Mouse (Mus musculus) layer of hippocampus, postnatal 36 days (tissue): Measurements from ENCODE around the gene Hoxc10. TPM values are rescaled to one million over a fixed set of nuclear protein-coding genes. Genes with fewer than 3 reads are reported as not detected.

Experiments used
- DNase-seq, 2 experiments: peaks; one replicate each; pipeline ENCODE4 v3.0.0; 2022
- total RNA-seq, 2 experiments: library from RNA; stranded (reverse); gene quantifications; 2 replicates each; pipeline ENCODE4 v1.2.3; 2021

Hoxc10 gene
- total RNA-seq, 2 experiments from 2014 or later = not detected

GRCm38 (mm10) chr15:102945185-102946077, 21.2 kb upstream of the Hoxc10 start:
- DNase-seq = no peak

GRCm38 (mm10) chr15:102947276-102947675, 19.3 kb upstream of the Hoxc10 start:
- no peak for DNase-seq

- no peak for DNase-seq
Observed at GRCm38 (mm10) chr15:102948842-102949241, 17.8 kb upstream of the Hoxc10 start.

- no peak for DNase-seq
Observed at GRCm38 (mm10) chr15:102949696-102950095, 16.9 kb upstream of the Hoxc10 start.

GRCm38 (mm10) chr15:102950877-102951276, 15.7 kb upstream of the Hoxc10 start:
- DNase-seq = no peak

GRCm38 (mm10) chr15:102953561-102953960, 13.0 kb upstream of the Hoxc10 start:
- DNase-seq = no peak

- no peak for DNase-seq
Observed at GRCm38 (mm10) chr15:102954192-102955006, 12.2 kb upstream of the Hoxc10 start, which contains the start of gene Hoxc11. Hoxc11 (plus strand) TSS chr15:102954427.

- DNase-seq = no peak
Observed at GRCm38 (mm10) chr15:102955007-102955382, 11.6 kb upstream of the Hoxc10 start.

GRCm38 (mm10) chr15:102955833-102956640, 10.6 kb upstream of the Hoxc10 start:
- DNase-seq = no peak

GRCm38 (mm10) chr15:102956906-102957305, 9.7 kb upstream of the Hoxc10 start:
- no peak for DNase-seq

GRCm38 (mm10) chr15:102959663-102960191, 6.9 kb upstream of the Hoxc10 start:
- no peak for DNase-seq

GRCm38 (mm10) chr15:102961728-102962127, 4.9 kb upstream of the Hoxc10 start:
- DNase-seq = no peak

- DNase-seq = no peak
Observed at GRCm38 (mm10) chr15:102962492-102962891, 4.1 kb upstream of the Hoxc10 start.

- no peak for DNase-seq
Observed at GRCm38 (mm10) chr15:102963259-102963658, 3.3 kb upstream of the Hoxc10 start.

GRCm38 (mm10) chr15:102963671-102964640, 2.6 kb upstream of the Hoxc10 start:
- DNase-seq = no peak

- DNase-seq = no peak
Observed at GRCm38 (mm10) chr15:102965003-102965891, 1.3 kb upstream of the Hoxc10 start.

- no peak for DNase-seq
Observed at GRCm38 (mm10) chr15:102965892-102966775, 462 bp upstream of the Hoxc10 start.

GRCm38 (mm10) chr15:102967312-102967510, 615 bp downstream of the Hoxc10 start, which contains the start of gene Hoxc5:
Hoxc5 (plus strand) TSS chr15:102967443.
- no peak for DNase-seq
